Mouse (Mus musculus) adrenal gland, adult 18-20 months (tissue): Measurements from ENCODE around the gene Dok1. TPM values are rescaled to one million over a fixed set of nuclear protein-coding genes. Genes with fewer than 3 reads are reported as not detected.

ENCODE experiments used
- DNase-seq, 2 experiments: peaks; one replicate each; pipeline ENCODE4 v3.0.0; 2021 to 2022; ENCODE audit warnings: low spot score in 2 of 2
- total RNA-seq, 2 experiments: library from RNA; stranded (reverse); gene quantifications; 1 replicate in 1 of 2; 2 replicates in 1 of 2; pipeline ENCODE4 v1.2.3; 2021

The Dok1 gene
- total RNA-seq, 2 experiments from 2014 or later = 7.0 to 7.2 TPM

GRCm38 (mm10) chr6:83053136-83053960 lies 20.1 kb upstream of the Dok1 start:
- DNase-seq = peak in 1 of 2 experiments; percentile 29

GRCm38 (mm10) chr6:83049367-83049766 lies 16.1 kb upstream of the Dok1 start:
- no peak for DNase-seq

- no peak for DNase-seq
Observed at GRCm38 (mm10) chr6:83044742-83045141, 11.5 kb upstream of the Dok1 start.

- no peak for DNase-seq
Observed at GRCm38 (mm10) chr6:83043993-83044392, 10.7 kb upstream of the Dok1 start.

- no peak for DNase-seq
Observed at GRCm38 (mm10) chr6:83043561-83043960, 10.3 kb upstream of the Dok1 start.

GRCm38 (mm10) chr6:83040601-83041000 lies 7.3 kb upstream of the Dok1 start:
- no peak for DNase-seq

GRCm38 (mm10) chr6:83038496-83039012 lies 5.3 kb upstream of the Dok1 start:
- DNase-seq = peak; percentile 98 to 99

- no peak for DNase-seq
Observed at GRCm38 (mm10) chr6:83037188-83037587, 3.9 kb upstream of the Dok1 start.

- DNase-seq = no peak
Observed at GRCm38 (mm10) chr6:83034463-83035055, 1.3 kb upstream of the Dok1 start.

- peak in 1 of 2 experiments; percentile 42 for DNase-seq
Observed at GRCm38 (mm10) chr6:83032769-83033191, 491 bp downstream of the Dok1 start.

- no peak for DNase-seq
Observed at GRCm38 (mm10) chr6:83031921-83032590, 1.2 kb downstream of the Dok1 start.

GRCm38 (mm10) chr6:83031111-83031510 lies 2.2 kb downstream of the Dok1 start:
- no peak for DNase-seq

GRCm38 (mm10) chr6:83029777-83030176 lies 3.5 kb downstream of the Dok1 start:
- DNase-seq = no peak

- no peak for DNase-seq
Observed at GRCm38 (mm10) chr6:83027706-83028105, 5.6 kb downstream of the Dok1 start.

- DNase-seq = no peak
Observed at GRCm38 (mm10) chr6:83027293-83027692, 6.0 kb downstream of the Dok1 start.

- DNase-seq = no peak
Observed at GRCm38 (mm10) chr6:83025221-83025620, 8.1 kb downstream of the Dok1 start.

- DNase-seq = no peak
Observed at GRCm38 (mm10) chr6:83024421-83024820, 8.8 kb downstream of the Dok1 start.

GRCm38 (mm10) chr6:83023786-83024185 lies 9.5 kb downstream of the Dok1 start:
- DNase-seq = no peak

GRCm38 (mm10) chr6:83023008-83023407 lies 10.3 kb downstream of the Dok1 start:
- DNase-seq = no peak

GRCm38 (mm10) chr6:83020836-83021593 lies 12.3 kb downstream of the Dok1 start:
- no peak for DNase-seq

GRCm38 (mm10) chr6:83020121-83020520 lies 13.2 kb downstream of the Dok1 start:
- no peak for DNase-seq
